ENCODE assay signal across 9 mouse cellular contexts in the genomic region with DNA sequence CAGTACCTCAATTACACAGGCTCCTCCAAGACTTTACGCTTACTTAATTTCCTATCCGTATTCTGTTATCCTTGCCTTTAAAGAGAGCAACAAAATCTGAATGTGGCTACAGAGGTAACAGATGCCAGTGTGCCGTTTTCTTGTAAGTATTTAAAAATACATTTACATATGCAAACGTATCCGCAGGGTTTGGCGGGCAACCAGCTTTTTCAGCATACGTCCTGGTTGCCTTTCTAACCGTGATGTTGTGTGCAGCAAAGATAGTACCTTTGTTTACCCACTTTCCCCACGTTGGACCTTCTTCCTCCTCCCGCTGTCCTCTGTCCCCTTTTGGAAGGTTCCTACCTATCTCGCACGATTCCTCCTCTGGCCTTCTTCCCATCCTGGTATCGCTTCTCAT. TPM values are rescaled to one million over a fixed set of nuclear protein-coding genes. Genes with fewer than 3 reads are reported as not detected.
DNase-seq lines count a peak whose midpoint lies in the region; ATAC-seq lines count a peak whose summit lies in the region.
"Had no signal": no experiment of that assay in that cellular context is flagged by ENCODE, and none has a peak within 500 bp of the region (broad histone marks: within the 10 kb centered on the region; RNA-seq: fewer than 3 reads in every experiment).

No protein-coding gene starts in this region.

- peaks cover 54% of the 10 kb centered on the region for H3K4me1 ChIP-seq in kidney, embryonic 15.5 days
- H3K4me1 ChIP-seq in hindbrain, embryonic 10.5 days (replicated peaks) = peaks cover 53% of the 10 kb centered on the region
- peaks cover 57% of the 10 kb centered on the region for H3K4me1 ChIP-seq in neural tube, embryonic 12.5 days

- no peak overlapping the region for H3K27ac ChIP-seq in kidney, embryonic 15.5 days
- H3K27ac ChIP-seq in hindbrain, embryonic 10.5 days = no peak overlapping the region
- peak overlapping the region; percentile 50; the same call in 1 of the 2 replicates for H3K27ac ChIP-seq in neural tube, embryonic 12.5 days
- H3K27ac ChIP-seq: liver, embryonic 13.5 days had no signal

- no peak for ATAC-seq in kidney, embryonic 15.5 days (replicated peaks; ENCODE audit: low FRiP score)
- no peak; the same call in 1 of the 2 replicates for ATAC-seq in neural tube, embryonic 12.5 days (ENCODE audit: low FRiP score, low read depth)
- no peak for ATAC-seq in megakaryocyte-erythroid progenitor cell, adult 5-6 weeks (replicated peaks; ENCODE audit: low FRiP score, low TSS enrichment, poor library complexity, severe bottlenecking)

- H3K9ac ChIP-seq in kidney, embryonic 15.5 days = no peak overlapping the region
- no peak overlapping the region for H3K9ac ChIP-seq in neural tube, embryonic 12.5 days
- H3K9ac ChIP-seq: liver, embryonic 13.5 days had no signal

- 9% methylated on average over 13 of the region's 13 CpGs for WGBS in kidney, embryonic 15.5 days
- 9% methylated on average over 13 of the region's 13 CpGs for WGBS in hindbrain, embryonic 10.5 days
- WGBS in neural tube, embryonic 12.5 days = 6% methylated on average over 13 of the region's 13 CpGs

- peak overlapping the region; percentile 52 for H3K4me3 ChIP-seq in kidney, embryonic 15.5 days (replicated peaks)
- peak overlapping the region; percentile 41 for H3K4me3 ChIP-seq in hindbrain, embryonic 10.5 days
- H3K4me3 ChIP-seq in neural tube, embryonic 12.5 days = peak overlapping the region; percentile 7; the same call in 1 of the 2 replicates
- H3K4me3 ChIP-seq: liver, embryonic 13.5 days had no signal

- peaks cover 92% of the 10 kb centered on the region for H3K27me3 ChIP-seq in kidney, embryonic 15.5 days
- H3K27me3 ChIP-seq in hindbrain, embryonic 10.5 days (ENCODE audit: insufficient read depth, poor library complexity, severe bottlenecking) = peaks cover 84% of the 10 kb centered on the region
- peaks cover 66% of the 10 kb centered on the region for H3K27me3 ChIP-seq in neural tube, embryonic 12.5 days (replicated peaks)

- H3K36me3 ChIP-seq in kidney, embryonic 15.5 days = no peaks in the 10 kb centered on the region
- H3K36me3 ChIP-seq in hindbrain, embryonic 10.5 days = no peaks in the 10 kb centered on the region
- H3K36me3 ChIP-seq in neural tube, embryonic 12.5 days = no peaks in the 10 kb centered on the region
- H3K36me3 ChIP-seq: liver, embryonic 13.5 days had no signal

- peak overlapping the region; percentile 99 for H3K4me2 ChIP-seq in kidney, embryonic 15.5 days
- peak overlapping the region; percentile 52 for H3K4me2 ChIP-seq in neural tube, embryonic 12.5 days (replicated peaks)
- H3K4me2 ChIP-seq: liver, embryonic 13.5 days had no signal

- DNase-seq in kidney, adult 11 months = no peak
- DNase-seq in brain, adult 2 months (ENCODE audit: low read depth, low spot score) = peak; percentile 59
- DNase-seq in hindbrain, embryonic 10.5 days (ENCODE audit: low spot score) = no peak
- DNase-seq in thymus, adult 18-20 months = no peak
- no peak for DNase-seq in layer of hippocampus, adult 9-11 months
- DNase-seq: liver, embryonic 13.5 days had no signal

- no peaks in the 10 kb centered on the region for H3K9me3 ChIP-seq in kidney, embryonic 15.5 days (replicated peaks)
- no peaks in the 10 kb centered on the region for H3K9me3 ChIP-seq in hindbrain, embryonic 10.5 days
- no peaks in the 10 kb centered on the region for H3K9me3 ChIP-seq in neural tube, embryonic 12.5 days
- H3K9me3 ChIP-seq: liver, embryonic 13.5 days had no signal

RNA-seq across cellular contexts. Expression of gene Rpp25, which starts 2.4 kb away (rescaled TPM):
- polyA plus RNA-seq in kidney, embryonic 15.5 days (2015; fragmentation: Nextera tagmentation; extraction: Ambion mirVana) = 5.6 and 6.0 TPM in 2 replicates
- 2.5 and 9.7 TPM in 2 replicates for polyA plus RNA-seq in hindbrain, embryonic 10.5 days (2016; fragmentation: Nextera tagmentation; extraction: Ambion mirVana)
- 12.4 and 13.3 TPM in 2 replicates for polyA plus RNA-seq in neural tube, embryonic 12.5 days (2016; fragmentation: Nextera tagmentation; extraction: Ambion mirVana)
- not detected in 2 replicates for total RNA-seq in megakaryocyte-erythroid progenitor cell, adult 5-6 weeks (2014; fragmentation: Nextera tagmentation)
- total RNA-seq in megakaryocyte-erythroid progenitor cell, adult 5-6 weeks (2017) = not detected in 2 replicates

RNA-seq across cellular contexts. Expression of gene Cox5a, which starts 19.6 kb away (rescaled TPM):
- polyA plus RNA-seq in kidney, embryonic 15.5 days (2015; fragmentation: Nextera tagmentation; extraction: Ambion mirVana) = 673 and 729 TPM in 2 replicates
- 712 and 781 TPM in 2 replicates for polyA plus RNA-seq in hindbrain, embryonic 10.5 days (2016; fragmentation: Nextera tagmentation; extraction: Ambion mirVana)
- 770 and 826 TPM in 2 replicates for polyA plus RNA-seq in neural tube, embryonic 12.5 days (2016; fragmentation: Nextera tagmentation; extraction: Ambion mirVana)
- total RNA-seq in megakaryocyte-erythroid progenitor cell, adult 5-6 weeks (2014; fragmentation: Nextera tagmentation) = 479 and 484 TPM in 2 replicates
- 60.4 and 80.0 TPM in 2 replicates for total RNA-seq in megakaryocyte-erythroid progenitor cell, adult 5-6 weeks (2017)

RNA-seq across cellular contexts. Expression of gene Scamp5, which starts 33.6 kb away (rescaled TPM):
- polyA plus RNA-seq in kidney, embryonic 15.5 days (2015; fragmentation: Nextera tagmentation; extraction: Ambion mirVana) = 15.1 and 15.9 TPM in 2 replicates
- polyA plus RNA-seq in hindbrain, embryonic 10.5 days (2016; fragmentation: Nextera tagmentation; extraction: Ambion mirVana) = 18.2 and 28.9 TPM in 2 replicates
- 40.6 and 43.0 TPM in 2 replicates for polyA plus RNA-seq in neural tube, embryonic 12.5 days (2016; fragmentation: Nextera tagmentation; extraction: Ambion mirVana)
- not detected in 2 replicates for total RNA-seq in megakaryocyte-erythroid progenitor cell, adult 5-6 weeks (2014; fragmentation: Nextera tagmentation)
- not detected in 2 replicates for total RNA-seq in megakaryocyte-erythroid progenitor cell, adult 5-6 weeks (2017)

RNA-seq across cellular contexts. Expression of gene Fam219b, which starts 35.9 kb away (rescaled TPM):
- 18.1 and 19.0 TPM in 2 replicates for polyA plus RNA-seq in kidney, embryonic 15.5 days (2015; fragmentation: Nextera tagmentation; extraction: Ambion mirVana)
- polyA plus RNA-seq in hindbrain, embryonic 10.5 days (2016; fragmentation: Nextera tagmentation; extraction: Ambion mirVana) = 16.1 and 16.3 TPM in 2 replicates
- polyA plus RNA-seq in neural tube, embryonic 12.5 days (2016; fragmentation: Nextera tagmentation; extraction: Ambion mirVana) = 19.6 and 20.2 TPM in 2 replicates
- 12.1 and 12.7 TPM in 2 replicates for total RNA-seq in megakaryocyte-erythroid progenitor cell, adult 5-6 weeks (2014; fragmentation: Nextera tagmentation)
- total RNA-seq in megakaryocyte-erythroid progenitor cell, adult 5-6 weeks (2017) = 9.2 and 10.0 TPM in 2 replicates

RNA-seq across cellular contexts. Expression of gene Mpi, which starts 51.1 kb away (rescaled TPM):
- polyA plus RNA-seq in kidney, embryonic 15.5 days (2015; fragmentation: Nextera tagmentation; extraction: Ambion mirVana) = 51.9 and 53.3 TPM in 2 replicates
- polyA plus RNA-seq in hindbrain, embryonic 10.5 days (2016; fragmentation: Nextera tagmentation; extraction: Ambion mirVana) = 61.7 and 74.1 TPM in 2 replicates
- 68.0 and 68.2 TPM in 2 replicates for polyA plus RNA-seq in neural tube, embryonic 12.5 days (2016; fragmentation: Nextera tagmentation; extraction: Ambion mirVana)
- 13.5 and 16.6 TPM in 2 replicates for total RNA-seq in megakaryocyte-erythroid progenitor cell, adult 5-6 weeks (2014; fragmentation: Nextera tagmentation)
- total RNA-seq in megakaryocyte-erythroid progenitor cell, adult 5-6 weeks (2017) = 6.6 and 6.7 TPM in 2 replicates
